17 mouse cellular contexts compared by ENCODE assay signal in genomic region chr15:92166266-92166665, GRCm38 (mm10).
DNase-seq lines count a peak whose midpoint lies in the region; ATAC-seq and TF ChIP-seq lines count a peak whose summit lies in the region.
"Had no signal": no experiment of that assay in that cellular context is flagged by ENCODE, and none has a peak within 500 bp of the region (broad histone marks: within the 10 kb centered on the region; RNA-seq: fewer than 3 reads in every experiment).

No protein-coding gene starts in this region.

- H3K4me2 ChIP-seq in forebrain, embryonic 12.5 days: no peak overlapping the region
- no peak overlapping the region for H3K4me2 ChIP-seq in kidney, embryonic 15.5 days
- H3K4me2 ChIP-seq: forebrain, embryonic 13.5 days; hindbrain, embryonic 12.5 days; midbrain, embryonic 12.5 days had no signal

- TF ChIP-seq POLR2A in brain, embryonic 14.5 days (IDR thresholded peaks at IDR 0.05; ENCODE audit: borderline replicate concordance, extremely low read depth, insufficient read depth, insufficient read length, poor library complexity, severe bottlenecking): no peak
- no peak for TF ChIP-seq POLR2A in cerebellum, adult 2 months (IDR thresholded peaks at IDR 0.05; ENCODE audit: borderline replicate concordance, insufficient read depth, low read length)

- no peak overlapping the region for H3K9ac ChIP-seq in forebrain, embryonic 12.5 days
- no peak overlapping the region for H3K9ac ChIP-seq in kidney, embryonic 15.5 days
- H3K9ac ChIP-seq: forebrain, embryonic 13.5 days; hindbrain, embryonic 12.5 days; liver, embryonic 14.5 days; midbrain, embryonic 12.5 days had no signal

- H3K4me3 ChIP-seq in cerebellum, adult 2 months (replicated peaks; ENCODE audit: insufficient read depth, low read depth, low read length): no peak overlapping the region
- no peak overlapping the region for H3K4me3 ChIP-seq in layer of hippocampus, adult 2 months
- no peak overlapping the region for H3K4me3 ChIP-seq in forebrain, embryonic 12.5 days (replicated peaks)
- H3K4me3 ChIP-seq in kidney, embryonic 15.5 days (replicated peaks): no peak overlapping the region
- H3K4me3 ChIP-seq: forebrain, embryonic 13.5 days; hindbrain, embryonic 12.5 days; midbrain, embryonic 12.5 days had no signal

- no peak overlapping the region for H3K27ac ChIP-seq in cerebellum, adult 2 months (ENCODE audit: insufficient read depth, low read length)
- peak overlapping the region; percentile 65 for H3K27ac ChIP-seq in layer of hippocampus, adult 2 months
- H3K27ac ChIP-seq in forebrain, embryonic 12.5 days: no peak overlapping the region
- H3K27ac ChIP-seq in kidney, embryonic 15.5 days: no peak overlapping the region
- H3K27ac ChIP-seq: forebrain, embryonic 13.5 days; hindbrain, embryonic 12.5 days; liver, embryonic 14.5 days; midbrain, embryonic 12.5 days; stomach, postnatal 0 days had no signal

- intact Hi-C loops in left cerebral cortex, postnatal 25 days (cut with DNase I): no loop called here

- no peaks in the 10 kb centered on the region for H3K9me3 ChIP-seq in forebrain, embryonic 12.5 days
- H3K9me3 ChIP-seq in kidney, embryonic 15.5 days (replicated peaks): no peaks in the 10 kb centered on the region
- H3K9me3 ChIP-seq: forebrain, embryonic 13.5 days; hindbrain, embryonic 12.5 days; midbrain, embryonic 12.5 days had no signal

- peaks cover 9% of the 10 kb centered on the region for H3K4me1 ChIP-seq in cerebellum, adult 2 months (ENCODE audit: control insufficient read depth, insufficient read depth, low read length)
- peaks cover 5% of the 10 kb centered on the region for H3K4me1 ChIP-seq in forebrain, embryonic 12.5 days
- no peaks in the 10 kb centered on the region for H3K4me1 ChIP-seq in kidney, embryonic 15.5 days

- no peak for ATAC-seq in forebrain, embryonic 12.5 days (ENCODE audit: low FRiP score)
- no peak for ATAC-seq in kidney, embryonic 15.5 days (replicated peaks; ENCODE audit: low FRiP score)
- ATAC-seq: forebrain, embryonic 13.5 days; intestine, postnatal 0 days had no signal

- TF ChIP-seq CTCF in brain, embryonic 14.5 days (IDR thresholded peaks at IDR 0.05; ENCODE audit: borderline replicate concordance, extremely low read depth, insufficient read depth, insufficient read length): no peak
- no peak for TF ChIP-seq CTCF in cerebellum, adult 2 months (IDR thresholded peaks at IDR 0.05; ENCODE audit: borderline replicate concordance, insufficient read depth, low read depth, low read length)
- no peak for TF ChIP-seq CTCF in layer of hippocampus, adult 2 months (conservative IDR thresholded peaks at IDR 0.05)

- no peaks in the 10 kb centered on the region for H3K27me3 ChIP-seq in cerebellum, adult 2 months (ENCODE audit: control insufficient read depth, insufficient read depth, low read length)
- no peaks in the 10 kb centered on the region for H3K27me3 ChIP-seq in forebrain, embryonic 12.5 days
- peaks cover 7% of the 10 kb centered on the region; the same call in 1 of the 2 replicates for H3K27me3 ChIP-seq in kidney, embryonic 15.5 days
- H3K27me3 ChIP-seq: forebrain, embryonic 13.5 days; hindbrain, embryonic 12.5 days; midbrain, embryonic 12.5 days had no signal

- peak; percentile 8 for DNase-seq in brain, embryonic 14.5 days (ENCODE audit: low read depth)
- DNase-seq in cerebellum, adult 2 months: peak; percentile 68 to 92
- DNase-seq in layer of hippocampus, adult 2 months (ENCODE audit: low spot score in 2 of 2): peak; percentile 65 to 85
- DNase-seq in left cerebral cortex, postnatal 25 days (ENCODE audit: low spot score in 2 of 2): peak; percentile 37 to 83
- no peak for DNase-seq in embryo, embryonic 9.5 days (ENCODE audit: extremely low spot score)
- DNase-seq: adrenal gland, postnatal 14 days; gastrocnemius, postnatal 36 days; kidney, postnatal 14 days; lung, postnatal 36 days had no signal

- WGBS in cerebellum, adult 2 months: 31% methylated on average over 5 of the region's 5 CpGs
- 81% methylated on average over 5 of the region's 5 CpGs for WGBS in forebrain, embryonic 12.5 days
- WGBS in kidney, embryonic 15.5 days: 82% methylated on average over 5 of the region's 5 CpGs

- no peaks in the 10 kb centered on the region for H3K36me3 ChIP-seq in forebrain, embryonic 12.5 days (replicated peaks)
- H3K36me3 ChIP-seq in kidney, embryonic 15.5 days: no peaks in the 10 kb centered on the region
- H3K36me3 ChIP-seq: hindbrain, embryonic 12.5 days; midbrain, embryonic 12.5 days had no signal
